Mouse (Mus musculus) left cerebral cortex, postnatal 36 days (tissue): ENCODE results near the gene Chst12. TPM values are rescaled to one million over a fixed set of nuclear protein-coding genes. Genes with fewer than 3 reads are reported as not detected.
A peak's percentile ranks its signal among the peaks of the same experiment; 100 is the strongest.

Experiments used
- DNase-seq, 2 experiments: peaks; one replicate each; pipeline ENCODE4 v3.0.0; 2021 to 2022; ENCODE audit warnings: low spot score in 2 of 2, mixed read lengths in 1 of 2
- intact Hi-C: fragments of 180-260 bp; cut with DNase I; formaldehyde crosslinking; loops from one replicate; pipeline ENCODE4 v1.15.1; 2025
- total RNA-seq, 2 experiments: library from RNA; stranded (reverse); gene quantifications; 2 replicates each; pipeline ENCODE4 v1.2.3; 2021

Gene Chst12
- total RNA-seq, 2 experiments from 2014 or later: 19.9 to 20.2 TPM

DNA sequence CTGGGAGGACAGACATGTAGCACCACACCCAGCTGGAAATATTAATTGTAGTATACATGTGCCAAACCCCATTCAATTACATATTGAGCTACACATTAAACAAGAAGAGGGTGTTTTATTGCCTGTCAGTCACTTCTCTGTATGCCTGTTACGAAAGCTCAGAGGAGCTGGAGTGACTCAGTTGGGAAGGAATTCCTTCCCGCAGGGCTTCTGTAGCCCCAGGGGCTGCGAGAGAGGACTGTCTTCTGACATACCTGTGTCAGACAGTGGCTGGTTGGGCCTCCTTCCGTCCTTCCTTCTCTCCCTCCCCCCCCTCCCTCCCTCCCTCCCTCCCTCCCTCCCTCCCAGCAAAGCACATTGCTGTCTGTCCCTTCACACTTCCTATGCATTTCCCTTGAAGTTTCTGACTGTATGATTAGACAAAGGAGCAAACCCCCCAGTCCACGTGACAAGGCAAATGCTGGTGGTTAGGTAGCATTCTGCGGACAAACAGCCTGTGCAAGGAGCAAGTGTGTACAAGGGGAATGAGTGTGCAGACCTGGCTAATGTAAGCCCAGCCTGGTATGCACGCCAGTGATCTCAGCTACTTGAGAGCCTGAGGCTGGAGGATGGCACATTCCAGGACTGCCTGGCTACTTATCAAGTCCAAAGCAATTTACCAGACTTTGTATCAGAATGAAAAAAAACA is 9.6 kb downstream of the Chst12 start:
- no peak for DNase-seq

GRCm38 (mm10) chr5:140517159-140517920 is 12.0 kb downstream of the Chst12 start:
- DNase-seq: no peak
- intact Hi-C loops: no loop called here

More for the DNA sequence above, 9.6 kb downstream of the Chst12 start:
- intact Hi-C loops: no loop called here

DNA sequence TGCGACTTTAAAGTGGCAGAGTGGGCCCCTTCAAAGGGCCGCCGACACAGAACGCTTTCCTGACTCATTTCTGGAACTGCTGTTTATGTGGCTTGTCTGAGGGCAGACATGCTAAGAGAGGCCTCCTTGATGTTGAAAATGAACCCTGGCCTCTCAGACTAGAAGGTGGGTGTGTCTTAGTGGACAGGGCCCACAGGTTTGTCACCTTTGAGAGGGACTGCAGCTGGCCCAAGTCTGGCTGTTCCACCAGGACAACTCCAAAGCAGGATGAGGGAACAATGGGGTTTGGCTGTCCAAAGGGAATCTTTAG is 12.5 kb downstream of the Chst12 start:
- DNase-seq: no peak
- intact Hi-C loops: no loop called here

GRCm38 (mm10) chr5:140521196-140521595 is 15.8 kb downstream of the Chst12 start:
- DNase-seq: no peak
- intact Hi-C loops: no loop called here

GRCm38 (mm10) chr5:140526754-140527153 is 21.4 kb downstream of the Chst12 start:
- no peak for DNase-seq
- intact Hi-C loops: no loop called here

DNA sequence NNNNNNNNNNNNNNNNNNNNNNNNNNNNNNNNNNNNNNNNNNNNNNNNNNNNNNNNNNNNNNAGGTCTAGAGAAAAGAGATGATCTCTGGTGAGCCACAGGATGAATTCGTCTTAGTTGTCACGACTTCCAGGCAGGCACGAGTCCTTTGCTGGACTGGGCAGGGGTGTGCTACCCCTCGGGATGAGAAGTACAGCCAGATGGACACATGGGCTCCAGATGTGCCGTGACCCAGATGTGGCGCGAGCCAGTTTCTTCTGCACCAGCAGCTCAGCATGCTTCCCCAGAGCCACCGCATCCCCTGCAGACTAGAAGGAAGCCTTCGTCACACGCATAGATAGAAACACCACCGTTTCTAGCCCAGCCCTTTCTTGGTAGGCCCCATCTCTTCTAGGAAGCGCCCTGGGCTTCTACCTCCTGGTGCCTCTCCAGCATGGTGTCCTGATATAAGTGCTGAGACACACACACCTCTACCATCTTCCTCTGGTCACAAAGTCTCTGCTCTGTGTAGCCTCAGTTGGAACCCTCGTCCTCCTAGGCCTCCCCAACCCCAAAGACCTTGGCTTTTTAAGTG is 32.8 kb downstream of the Chst12 start:
- intact Hi-C loops: loop anchor here (5.0 kb wide), 1 partner anchor 56 kb away; no protein-coding TSS in a partner anchor
- DNase-seq: no peak

- intact Hi-C loops: loop anchor here (1.0 to 5.0 kb wide), 2 partner anchors 79 to 212 kb away; no protein-coding TSS in a partner anchor
Measured at GRCm38 (mm10) chr5:140540106-140540505, 34.8 kb downstream of the Chst12 start.

GRCm38 (mm10) chr5:140542811-140543575 is 37.6 kb downstream of the Chst12 start:
- intact Hi-C loops: loop anchor here (5.0 kb wide), 1 partner anchor 209 kb away; no protein-coding TSS in a partner anchor
- peak; percentile 40 to 51 for DNase-seq

More at GRCm38 (mm10) chr5:140540106-140540505, 34.8 kb downstream of the Chst12 start:
- peak; percentile 57 to 73 for DNase-seq

GRCm38 (mm10) chr5:140545651-140546050 is 40.3 kb downstream of the Chst12 start:
- intact Hi-C loops: no loop called here
- no peak for DNase-seq

DNA sequence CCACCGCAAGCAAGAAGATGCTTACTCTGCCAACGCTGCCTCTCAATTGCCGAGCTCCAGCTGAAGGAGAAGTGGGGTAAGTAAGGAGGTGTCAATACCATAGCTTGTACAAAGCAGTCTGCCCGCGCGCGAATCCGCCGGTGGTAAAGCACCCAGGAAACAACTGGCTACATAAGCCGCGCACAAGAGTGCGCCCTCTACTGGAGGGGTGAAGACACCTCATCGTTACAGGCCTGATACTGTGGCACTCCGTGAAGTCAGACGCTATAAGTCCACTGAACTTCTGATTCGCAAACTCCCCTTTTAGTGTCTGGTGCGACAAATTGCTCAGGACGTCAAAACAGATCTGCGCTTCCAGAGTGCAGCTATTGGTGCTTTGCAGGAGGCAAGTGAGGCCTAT is 41.0 kb downstream of the Chst12 start:
- no peak for DNase-seq
- intact Hi-C loops: no loop called here

- intact Hi-C loops: loop anchor here (2.0 kb wide), 1 partner anchor 59 kb away; no protein-coding TSS in a partner anchor
Measured at GRCm38 (mm10) chr5:140549306-140550047, 44.1 kb downstream of the Chst12 start.

DNA sequence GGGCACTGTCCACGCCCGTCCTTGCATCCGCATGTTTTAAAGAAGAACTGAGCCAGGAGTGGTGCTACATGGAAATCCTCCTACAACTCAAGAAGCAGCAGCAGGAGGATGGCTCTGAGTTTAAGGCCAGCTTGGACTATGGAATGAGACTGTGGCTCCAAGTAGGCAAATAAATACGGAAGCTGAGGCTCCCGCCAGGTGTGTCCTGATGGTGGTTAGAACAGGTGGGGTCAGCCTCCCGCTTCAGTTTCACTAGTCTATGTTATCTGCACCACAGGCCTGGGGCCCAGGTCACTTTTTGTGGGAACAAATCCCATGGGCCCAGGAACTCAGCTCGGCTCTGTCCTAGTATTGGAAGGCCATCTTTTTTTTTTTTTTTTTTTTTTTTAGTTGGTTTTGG is 48.4 kb downstream of the Chst12 start:
- no peak for DNase-seq
- intact Hi-C loops: no loop called here

More at GRCm38 (mm10) chr5:140549306-140550047, 44.1 kb downstream of the Chst12 start:
- peak in 1 of 2 experiments; percentile 27 for DNase-seq

GRCm38 (mm10) chr5:140556859-140557258 is 51.5 kb downstream of the Chst12 start:
- no peak for DNase-seq
- intact Hi-C loops: no loop called here

DNA sequence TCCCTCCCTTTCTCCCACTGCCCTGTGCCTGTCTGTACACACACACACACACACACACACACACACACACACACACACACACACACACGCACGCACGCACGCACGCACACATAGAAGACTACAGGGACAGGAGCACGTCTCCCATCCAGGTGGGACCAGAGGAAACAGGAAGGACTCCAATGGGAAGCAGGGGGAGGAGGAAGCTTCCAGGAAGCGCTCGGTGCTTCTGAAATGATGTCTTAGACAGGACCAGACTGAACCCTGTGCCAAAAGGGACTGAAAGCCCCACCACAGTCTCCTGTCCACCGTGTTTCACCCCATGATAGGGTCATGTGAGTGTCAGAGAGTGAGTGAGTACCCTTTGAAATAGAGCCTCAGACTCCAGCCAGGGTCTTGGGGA is 57.3 kb downstream of the Chst12 start:
- no peak for DNase-seq
- intact Hi-C loops: no loop called here

GRCm38 (mm10) chr5:140564896-140565295 is 59.5 kb downstream of the Chst12 start, which contains the start of gene Grifin:
Gene Grifin (minus strand): TSS chr5:140565071.
- intact Hi-C loops: no loop called here
- no peak for DNase-seq

DNA sequence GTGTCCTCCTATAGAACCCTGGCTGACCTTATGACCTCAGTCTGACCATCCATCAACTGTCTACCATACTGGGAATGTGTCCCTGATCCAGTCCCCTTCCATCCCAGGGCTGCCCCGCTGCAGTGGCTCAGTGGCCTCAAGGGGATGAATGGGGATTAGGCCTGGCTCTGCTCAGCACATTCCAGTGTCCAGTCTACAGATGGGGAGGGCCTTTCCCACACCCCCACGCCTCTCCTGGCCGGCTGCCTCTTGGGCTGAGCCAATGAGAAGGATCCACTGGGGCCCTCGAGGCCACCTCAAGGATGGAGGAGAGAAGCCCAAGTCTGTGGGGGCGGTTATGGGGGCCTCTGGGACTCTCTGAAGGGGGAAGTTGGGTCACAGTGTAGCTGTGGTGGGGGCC is 60.1 kb downstream of the Chst12 start:
- peak in 1 of 2 experiments; percentile 31 for DNase-seq
- intact Hi-C loops: no loop called here

DNA sequence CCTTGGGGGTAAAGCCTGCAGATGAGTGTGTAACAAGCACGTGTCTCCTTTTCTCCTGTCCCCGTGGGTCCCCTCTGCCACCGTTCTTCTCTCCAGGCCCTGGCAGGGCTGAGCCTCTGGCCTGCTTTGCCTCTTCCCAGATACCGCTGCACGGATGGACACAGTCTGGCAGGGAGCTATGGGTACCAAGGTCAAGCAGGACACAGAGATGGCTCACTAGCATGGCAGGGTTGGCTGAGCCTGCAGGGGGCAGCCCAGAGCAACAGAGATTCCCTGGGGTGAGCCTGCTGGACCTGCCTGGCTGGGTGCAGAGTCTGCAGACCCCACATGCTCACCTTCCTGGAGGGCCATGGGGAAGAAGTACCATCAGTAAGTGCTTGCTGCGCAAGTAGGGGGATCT is 60.5 kb downstream of the Chst12 start:
- intact Hi-C loops: loop anchor here (2.0 kb wide), 1 partner anchor 53 kb away; no protein-coding TSS in a partner anchor
- peak in 1 of 2 experiments; percentile 35 for DNase-seq

GRCm38 (mm10) chr5:140566271-140566670 is 60.9 kb downstream of the Chst12 start:
- intact Hi-C loops: loop anchor here (2.0 kb wide), 1 partner anchor 53 kb away; no protein-coding TSS in a partner anchor
- DNase-seq: no peak

DNA sequence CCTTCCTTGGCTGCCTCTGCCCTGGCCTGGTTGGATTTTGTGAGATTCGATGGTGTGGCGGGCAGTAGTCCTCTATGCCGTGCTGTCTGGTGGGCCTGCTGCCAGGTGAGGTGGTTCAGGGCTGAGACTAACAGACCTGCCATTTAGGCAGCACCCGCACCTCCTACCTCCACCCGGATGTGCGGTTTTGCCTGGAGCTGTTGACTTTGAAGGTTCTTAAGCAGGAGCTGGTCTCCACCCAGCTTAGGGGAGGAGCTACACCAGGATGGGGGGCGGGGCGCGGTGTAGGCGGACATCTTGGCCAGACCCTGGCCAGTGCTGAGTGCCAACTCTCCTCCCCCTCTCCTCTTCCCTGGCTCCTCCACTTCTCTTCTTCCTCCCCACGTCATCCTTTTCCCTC is 62.0 kb downstream of the Chst12 start:
- intact Hi-C loops: loop anchor here (2.0 kb wide), 1 partner anchor 51 kb away; no protein-coding TSS in a partner anchor
- no peak for DNase-seq
